Mouse (Mus musculus): ENCODE measurements around the gene Meis2.

The Meis2 gene

GRCm38 (mm10) chr2:115948630-115949426 lies 116.8 kb downstream of the Meis2 start:
- in situ Hi-C loops (cut with MseI, MboI), result no loop called here

- in situ Hi-C loops (cut with MseI, MboI), result no loop called here
These were observed 117.9 kb downstream of the Meis2 start for GRCm38 (mm10) chr2:115947714-115948226.

DNA sequence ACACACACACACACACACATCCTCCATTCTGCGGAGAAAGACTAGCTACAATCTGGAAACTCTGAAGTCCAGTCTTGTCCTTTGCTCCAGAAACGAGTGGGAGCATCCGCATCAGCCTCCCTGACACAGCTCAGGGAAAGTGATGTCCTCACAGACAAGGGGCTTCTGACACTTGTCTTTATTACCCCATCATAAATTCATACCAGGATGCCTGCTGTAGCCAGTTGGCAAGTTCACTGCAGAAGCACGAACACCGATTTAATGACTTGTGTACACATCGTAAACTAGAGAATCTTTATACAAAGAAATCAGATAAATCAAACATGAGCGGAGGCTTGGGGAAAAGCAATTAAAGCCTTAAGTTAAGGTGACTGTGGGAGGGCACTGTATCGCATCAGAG lies 122.6 kb downstream of the Meis2 start:
- in situ Hi-C loops (cut with MseI, MboI), result no loop called here

DNA sequence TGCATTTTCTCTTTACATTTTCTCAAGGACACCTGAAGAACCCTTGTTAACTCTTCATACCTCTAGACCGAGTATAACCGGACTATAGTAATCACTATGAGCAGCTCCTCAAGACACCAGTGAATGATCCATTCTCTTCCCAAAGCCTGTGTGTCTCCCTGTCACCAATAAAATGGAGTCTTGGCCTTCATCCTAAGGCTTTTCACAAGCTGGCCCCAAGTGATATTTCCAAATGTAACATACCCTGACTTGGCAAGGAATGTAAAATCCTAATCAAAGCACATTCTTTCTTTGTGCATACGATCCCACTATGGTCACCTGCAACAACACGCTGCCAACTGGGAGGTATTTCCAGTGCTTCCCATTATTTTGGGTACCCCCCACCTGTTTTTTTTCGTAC lies 125.8 kb downstream of the Meis2 start:
- in situ Hi-C loops (cut with MseI, MboI), result no loop called here

- in situ Hi-C loops (cut with MseI, MboI), result no loop called here
These were observed 126.6 kb downstream of the Meis2 start for GRCm38 (mm10) chr2:115938926-115939563.

DNA sequence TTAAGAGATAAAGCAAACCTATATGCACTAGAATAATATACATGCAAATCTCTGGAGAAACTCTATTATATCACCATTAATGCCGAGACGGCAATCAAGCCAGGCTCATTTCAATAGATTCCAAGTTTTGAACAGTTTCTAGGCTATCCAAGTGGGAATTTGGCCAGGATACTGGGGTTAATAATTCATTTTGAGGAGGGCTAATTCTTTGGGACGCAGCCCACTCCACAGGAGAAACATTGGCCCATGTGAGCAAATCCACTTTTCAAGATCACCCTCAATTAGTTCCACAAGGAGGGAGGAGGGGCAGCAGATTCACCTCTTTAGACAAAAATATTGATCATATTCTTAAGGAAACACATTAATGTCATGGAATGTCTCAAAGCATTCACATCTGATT lies 127.3 kb downstream of the Meis2 start:
- in situ Hi-C loops (cut with MseI, MboI), result no loop called here

- in situ Hi-C loops (cut with MseI, MboI), result no loop called here
These were observed 127.7 kb downstream of the Meis2 start for GRCm38 (mm10) chr2:115937896-115938295.

DNA sequence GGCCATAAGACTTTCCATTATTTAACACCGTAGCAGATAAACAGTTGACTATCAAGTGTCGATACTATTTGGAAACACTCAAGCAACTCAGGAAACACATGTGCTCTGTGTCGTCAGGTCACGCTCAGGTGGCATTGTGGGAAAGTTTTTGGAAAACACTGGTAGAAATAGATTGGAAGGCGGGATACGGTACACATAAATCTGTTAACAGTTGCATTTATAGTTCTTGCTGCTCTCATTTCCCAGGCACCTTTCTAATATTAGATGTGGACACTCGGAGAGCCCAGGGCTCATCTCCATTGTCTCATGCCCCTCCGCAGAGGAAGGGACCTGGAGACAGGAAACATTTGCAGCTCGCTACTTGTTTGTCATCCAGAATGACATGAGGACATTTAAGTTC lies 128.9 kb downstream of the Meis2 start:
- in situ Hi-C loops (cut with MseI, MboI), result no loop called here

- in situ Hi-C loops (cut with MseI, MboI), result no loop called here
These were observed 131.3 kb downstream of the Meis2 start for GRCm38 (mm10) chr2:115934299-115934698.

DNA sequence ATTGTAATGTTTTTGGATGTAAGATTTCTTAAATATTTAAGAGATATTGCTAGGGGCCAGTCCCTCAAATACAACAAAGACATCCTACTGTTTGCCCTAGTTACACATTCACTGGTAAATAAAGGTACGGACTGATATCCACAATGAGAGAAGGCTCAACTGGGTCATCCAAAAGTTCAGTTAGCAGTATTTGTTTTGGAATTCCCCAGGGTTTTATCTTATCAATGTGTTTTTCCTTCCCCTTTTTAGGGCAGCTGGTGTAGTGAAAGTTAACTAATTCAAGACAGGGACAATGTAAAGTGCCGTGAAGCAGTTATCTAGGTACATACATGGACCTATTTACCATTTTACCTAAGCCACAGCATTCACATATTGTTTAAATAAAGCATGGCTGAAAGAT lies 132.4 kb downstream of the Meis2 start:
- in situ Hi-C loops (cut with MseI, MboI), result no loop called here

GRCm38 (mm10) chr2:115925744-115926143 lies 139.9 kb downstream of the Meis2 start:
- in situ Hi-C loops (cut with MseI, MboI), result no loop called here

GRCm38 (mm10) chr2:115924472-115924871 lies 141.2 kb downstream of the Meis2 start:
- in situ Hi-C loops (cut with MseI, MboI), result no loop called here

GRCm38 (mm10) chr2:115923247-115923646 lies 142.4 kb downstream of the Meis2 start:
- in situ Hi-C loops (cut with MseI, MboI), result no loop called here

- in situ Hi-C loops (cut with MseI, MboI), result no loop called here
These were observed 144.0 kb downstream of the Meis2 start for GRCm38 (mm10) chr2:115921687-115922086.

- in situ Hi-C loops (cut with MseI, MboI), result no loop called here
These were observed 145.2 kb downstream of the Meis2 start for GRCm38 (mm10) chr2:115920336-115920951.

DNA sequence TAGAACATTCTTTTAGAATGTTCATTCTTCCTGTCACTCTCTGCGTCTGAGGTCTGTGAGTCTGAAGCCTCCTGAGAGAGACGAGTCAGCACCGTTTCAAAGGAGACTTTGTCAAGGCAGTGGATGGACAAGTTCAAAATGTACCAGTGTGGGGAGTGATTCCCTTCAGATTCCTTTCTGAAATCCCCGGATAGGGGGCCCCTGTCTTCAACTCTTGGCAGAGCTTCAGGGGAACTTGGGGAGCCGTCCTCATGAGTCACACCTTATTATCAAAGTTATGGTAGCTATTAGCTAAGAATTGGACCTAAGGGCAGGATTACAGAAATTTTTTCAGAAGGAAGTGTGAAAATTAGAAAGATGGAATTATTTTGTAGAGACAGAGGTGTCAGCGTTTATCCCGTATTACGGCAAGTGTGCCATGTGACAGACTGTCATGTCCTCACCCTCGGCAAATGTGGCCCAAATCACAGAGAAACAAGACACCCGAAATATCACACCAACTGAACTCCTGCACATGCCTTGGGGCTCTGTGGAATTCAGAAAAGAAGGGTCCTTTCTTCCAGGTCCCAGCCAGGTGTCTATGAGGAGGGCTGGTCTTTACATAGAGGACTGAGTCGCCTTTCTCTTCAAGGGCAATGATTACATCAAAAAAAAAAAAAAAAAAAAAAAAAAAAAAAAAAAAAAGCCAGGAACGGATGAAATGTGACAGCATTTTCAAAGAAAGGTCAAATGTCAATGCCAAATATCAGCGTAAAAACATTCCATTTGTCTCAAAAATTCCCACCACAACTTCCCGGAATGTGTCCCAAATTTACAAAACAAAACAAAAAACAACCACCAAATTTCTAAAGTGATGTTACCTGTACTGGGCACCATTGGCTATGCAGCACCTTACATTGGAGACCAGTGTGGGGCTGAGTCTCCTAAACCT lies 146.2 kb downstream of the Meis2 start:
- in situ Hi-C loops (cut with MseI, MboI), result no loop called here

- in situ Hi-C loops (cut with MseI, MboI), result no loop called here
These were observed 147.1 kb downstream of the Meis2 start for GRCm38 (mm10) chr2:115918561-115918960.

- in situ Hi-C loops (cut with MseI, MboI), result no loop called here
These were observed 151.1 kb downstream of the Meis2 start for GRCm38 (mm10) chr2:115914539-115914938.

GRCm38 (mm10) chr2:115912948-115913529 lies 152.6 kb downstream of the Meis2 start:
- in situ Hi-C loops (cut with MseI, MboI), result no loop called here

DNA sequence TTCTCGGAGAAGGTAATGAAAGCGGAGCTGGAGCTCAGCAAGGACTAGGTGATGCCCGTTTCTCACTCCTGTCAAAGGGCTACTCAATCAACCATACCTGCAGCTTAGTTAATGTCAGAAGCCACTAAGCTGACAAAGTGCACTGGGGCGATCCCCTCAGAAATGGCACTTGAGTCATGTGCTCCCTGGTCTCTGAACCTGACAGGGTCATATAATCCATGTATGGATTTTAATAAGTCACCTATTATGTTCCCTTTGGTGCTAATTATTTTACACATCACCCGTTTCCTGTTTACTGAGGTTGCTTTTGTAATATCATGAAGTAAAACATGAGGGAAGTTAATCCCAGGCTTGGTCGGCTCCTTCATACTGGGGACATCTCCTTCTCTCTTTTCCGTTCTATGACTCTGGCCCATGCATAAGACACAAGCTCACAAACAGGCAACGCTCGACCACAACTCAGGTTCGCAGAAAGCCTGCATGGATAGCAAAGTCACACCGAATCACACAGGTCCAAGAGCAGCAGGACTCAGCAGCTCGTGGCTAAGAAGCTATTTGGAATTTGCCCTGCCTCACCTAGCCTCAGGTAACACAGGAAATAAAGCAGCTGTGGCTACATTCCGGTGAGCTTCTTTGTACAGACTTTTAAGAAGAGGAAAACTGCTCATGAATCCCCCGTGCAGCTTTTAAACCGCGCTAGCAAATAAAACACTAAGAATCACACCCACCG lies 153.6 kb downstream of the Meis2 start:
- in situ Hi-C loops (cut with MseI, MboI), result no loop called here
